Mouse (Mus musculus): ENCODE measurements at regions not wholly inside any gene's neighbourhood (a gene's known extent, or its start where the extent isn't known, plus 50 kb on each side); places are given as distances from the start of the nearest gene placed in this dataset.

DNA sequence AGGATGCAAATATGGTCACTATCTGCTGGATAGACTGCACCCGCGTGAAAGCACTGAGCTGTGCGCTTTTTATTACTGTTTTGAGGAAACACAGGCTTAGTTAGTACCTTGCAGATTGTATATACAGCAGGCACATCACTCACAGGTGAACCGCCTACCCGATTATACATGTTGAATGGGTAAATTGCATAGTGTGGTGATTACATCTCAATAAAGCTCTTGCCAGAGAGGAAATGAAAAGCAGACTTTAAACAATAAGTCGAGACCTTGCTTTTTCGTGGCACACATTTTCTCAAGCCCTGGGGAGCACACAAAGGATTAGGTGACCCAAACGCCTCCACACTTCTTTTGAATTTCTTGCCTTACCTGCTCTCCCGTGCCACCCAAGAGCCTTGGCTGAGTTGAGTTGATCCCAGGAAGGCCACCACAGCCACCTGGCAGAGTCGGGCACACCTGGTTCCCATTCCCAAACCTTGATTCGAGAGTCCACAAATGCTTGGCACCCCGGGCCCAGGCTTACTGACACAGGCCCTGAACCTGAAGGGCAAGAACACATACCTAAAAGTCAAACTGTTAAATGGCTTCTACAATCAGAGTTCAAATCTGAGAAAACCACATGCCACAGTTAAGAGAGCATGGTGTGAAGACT is 175.4 kb upstream of the Dapk1 start:
- no peak for DNase-seq (ENCODE audit: low read depth, low spot score)

DNA sequence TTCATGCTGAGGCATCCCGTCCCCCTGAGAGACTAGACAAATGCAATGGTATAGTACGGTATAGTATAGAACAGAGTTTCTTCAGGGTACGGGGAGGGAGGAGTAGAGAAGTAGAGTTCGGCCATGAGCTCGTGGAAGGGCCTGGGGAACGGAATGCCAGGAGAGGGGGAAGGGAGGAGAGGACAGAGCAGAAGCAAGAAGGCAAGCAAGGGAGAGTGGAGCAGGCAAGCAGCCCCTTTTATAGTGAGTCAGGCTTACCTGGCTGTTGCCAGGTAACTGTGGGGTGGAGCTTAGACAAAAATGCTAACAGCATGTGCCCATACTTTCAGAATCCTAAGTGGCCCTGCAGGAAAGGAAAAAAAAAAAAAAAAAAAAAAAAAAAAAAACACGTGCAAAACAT is 174.7 kb upstream of the Dapk1 start:
- DNase-seq (ENCODE audit: low read depth, low spot score), result no peak

DNA sequence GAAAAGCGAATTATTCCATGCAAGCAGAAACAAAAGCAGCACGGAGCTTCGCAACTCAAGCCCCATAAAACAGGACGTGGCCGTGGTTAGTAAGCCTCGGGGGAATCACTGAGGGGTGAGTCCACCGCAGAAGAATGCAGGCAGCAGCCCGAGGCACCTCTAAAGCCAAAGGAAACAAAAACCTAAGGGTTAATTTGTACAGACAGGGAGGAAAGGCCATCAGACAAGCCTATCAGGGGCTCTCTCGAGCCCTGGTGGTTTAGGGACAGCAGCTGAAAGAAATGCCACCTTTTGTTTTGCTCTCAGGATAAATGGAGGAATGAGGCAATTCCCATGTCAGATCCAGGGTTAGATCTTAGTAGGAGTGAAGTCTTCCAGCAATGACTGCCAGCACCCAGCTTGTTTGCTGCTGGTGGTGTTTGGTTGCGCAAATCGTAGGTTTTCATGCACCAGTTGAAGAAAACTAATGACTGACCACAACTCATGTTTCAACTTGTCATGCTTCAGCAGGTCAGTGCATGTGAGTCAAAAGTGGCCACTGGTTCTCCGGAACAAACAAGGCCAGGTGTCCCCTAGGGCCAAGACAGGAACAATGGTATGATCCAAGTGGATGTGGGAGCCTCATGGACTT is 173.9 kb upstream of the Dapk1 start:
- DNase-seq (ENCODE audit: low read depth, low spot score), result no peak

DNA sequence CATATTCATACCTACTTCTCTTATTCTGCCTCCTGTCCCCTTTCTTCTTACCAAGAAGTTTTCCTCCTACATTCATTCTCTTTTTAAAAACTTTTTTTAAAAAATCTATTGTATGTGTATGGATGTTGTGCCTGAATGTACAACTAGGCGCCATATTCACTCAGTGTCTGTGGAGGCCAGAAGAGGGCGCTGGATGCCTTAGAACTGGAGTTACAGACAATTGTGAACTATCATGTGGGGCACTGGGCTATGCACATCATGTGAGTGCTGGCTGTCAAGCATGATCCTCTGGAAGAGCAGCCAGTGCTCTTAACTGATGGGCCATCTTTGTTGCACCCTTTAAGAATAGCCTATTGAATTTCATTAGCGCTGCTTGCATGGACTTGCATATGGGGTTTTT is 172.6 kb upstream of the Dapk1 start:
- DNase-seq (ENCODE audit: low read depth, low spot score), result no peak

DNA sequence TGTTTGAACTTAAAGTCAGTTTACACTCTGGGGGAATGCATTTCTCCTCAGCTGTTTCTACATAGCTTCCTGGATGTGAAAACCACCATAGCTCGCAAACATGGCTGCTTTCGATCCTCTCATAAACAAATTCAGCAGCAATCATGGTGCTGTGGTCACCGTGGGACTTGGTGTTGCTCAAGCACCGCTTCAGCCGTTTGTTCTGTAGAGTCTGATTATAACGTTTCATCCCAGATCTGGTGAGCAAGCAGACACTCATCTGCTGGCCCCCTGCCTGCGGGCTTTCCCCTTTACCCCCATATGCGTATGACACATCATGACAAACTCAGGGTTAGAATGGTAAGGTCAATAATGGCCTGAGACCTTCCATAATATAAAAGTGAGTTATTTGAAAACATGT is 170.3 kb upstream of the Dapk1 start:
- no peak for DNase-seq (ENCODE audit: low read depth, low spot score)

DNA sequence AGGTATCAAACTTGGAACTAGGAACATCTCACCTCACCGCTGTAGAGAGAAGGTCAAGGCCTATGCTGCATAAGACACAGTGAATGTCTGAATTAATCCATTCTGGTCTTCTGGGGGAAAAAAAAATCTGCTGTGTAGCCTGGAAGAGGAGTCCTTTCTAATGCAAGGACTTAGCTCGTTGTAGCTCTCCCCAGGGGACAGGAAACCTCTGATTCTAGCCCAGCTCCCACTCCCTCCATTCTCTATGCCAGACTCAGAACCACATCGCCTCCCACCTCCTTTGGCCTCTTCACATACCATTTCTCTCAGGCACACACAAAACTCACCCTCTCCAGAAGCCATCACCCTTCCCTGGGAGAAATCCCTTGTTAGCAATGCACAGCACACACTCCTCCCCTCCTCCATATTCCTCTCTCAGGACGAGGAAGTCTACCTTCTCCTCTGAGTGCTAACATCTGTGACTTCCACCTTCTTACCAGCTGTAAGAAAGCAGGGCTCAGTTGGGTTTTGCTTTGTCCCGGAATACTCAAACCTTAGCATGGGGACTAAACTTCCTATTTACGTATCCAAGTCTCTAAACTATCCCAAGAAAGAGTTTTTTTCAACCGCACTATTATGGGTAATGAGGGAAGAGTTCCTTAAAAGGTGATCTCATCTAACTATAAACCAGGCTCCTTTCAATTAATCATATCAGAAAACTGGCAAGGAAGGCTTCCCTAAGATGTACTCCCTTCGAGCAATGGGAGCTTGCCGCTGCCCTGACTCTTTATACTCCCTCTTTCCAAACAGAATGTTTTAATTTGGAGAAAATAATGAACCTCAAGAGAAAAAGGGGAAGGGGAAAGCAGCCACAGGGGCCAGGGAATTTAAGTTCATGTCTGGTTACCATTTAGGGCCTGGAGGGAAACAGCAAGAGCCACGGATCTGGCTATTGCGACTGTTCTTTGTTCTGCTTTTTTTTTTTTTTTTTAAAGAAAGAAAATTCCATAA is 167.2 kb upstream of the Dapk1 start:
- DNase-seq (ENCODE audit: low read depth, low spot score), result no peak

DNA sequence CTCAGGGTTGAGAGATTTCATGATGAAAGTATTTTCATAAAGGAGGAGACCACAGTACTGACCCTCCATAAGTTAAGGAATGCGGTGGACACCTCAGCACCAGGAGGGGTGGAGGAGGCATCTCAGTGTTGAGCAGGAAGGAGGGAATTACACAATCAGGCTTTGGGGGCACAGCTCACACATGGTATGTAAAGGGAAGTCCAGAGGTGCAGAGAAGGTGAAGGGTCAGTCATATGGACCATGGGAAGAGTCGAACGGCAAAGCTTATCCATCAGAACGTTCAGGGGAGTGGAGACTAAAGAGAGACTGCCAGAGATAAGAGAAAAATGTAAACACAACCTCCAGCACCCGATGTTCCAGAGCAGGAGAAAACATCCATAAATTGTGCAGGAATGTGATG is 166.4 kb upstream of the Dapk1 start:
- DNase-seq (ENCODE audit: low read depth, low spot score), result no peak

DNA sequence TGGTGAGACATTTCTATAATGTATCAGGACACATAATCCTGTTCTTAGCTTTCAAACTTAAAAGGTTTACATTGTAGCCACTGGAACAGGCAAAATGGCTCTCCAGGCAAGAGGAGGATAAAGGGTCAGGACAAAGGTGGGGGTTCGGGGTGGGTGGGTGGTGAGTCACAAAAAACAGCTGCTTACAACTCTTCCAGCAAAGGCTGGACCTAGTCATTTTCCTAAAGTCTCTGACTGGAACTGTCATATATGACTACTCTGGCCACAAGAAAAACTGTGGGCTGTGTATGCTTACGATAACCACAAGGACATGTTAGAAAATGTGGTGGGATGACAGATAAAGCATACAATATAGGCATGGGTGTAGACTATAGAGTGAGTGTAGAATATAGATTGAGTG is 163.6 kb upstream of the Dapk1 start:
- no peak for DNase-seq (ENCODE audit: low read depth, low spot score)

DNA sequence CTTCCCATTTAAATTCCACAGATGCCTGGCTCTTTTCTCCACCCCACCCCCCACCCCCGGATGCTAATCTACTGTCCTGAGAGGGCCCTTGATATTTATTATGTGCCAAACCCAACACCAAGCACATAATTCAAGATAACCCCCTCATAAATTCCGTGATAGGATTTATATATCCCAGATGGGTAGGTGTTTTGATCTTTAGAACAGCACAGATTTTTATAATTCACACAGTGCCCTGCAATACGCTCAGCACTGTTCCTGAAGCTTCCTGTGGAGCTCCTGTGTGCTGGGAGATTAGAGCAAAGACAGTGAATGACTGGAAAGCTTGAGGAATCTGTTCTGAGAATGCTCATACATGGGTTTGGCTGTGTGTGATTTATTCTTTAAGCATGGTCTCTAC is 161.2 kb upstream of the Dapk1 start:
- DNase-seq (ENCODE audit: low read depth, low spot score), result no peak

DNA sequence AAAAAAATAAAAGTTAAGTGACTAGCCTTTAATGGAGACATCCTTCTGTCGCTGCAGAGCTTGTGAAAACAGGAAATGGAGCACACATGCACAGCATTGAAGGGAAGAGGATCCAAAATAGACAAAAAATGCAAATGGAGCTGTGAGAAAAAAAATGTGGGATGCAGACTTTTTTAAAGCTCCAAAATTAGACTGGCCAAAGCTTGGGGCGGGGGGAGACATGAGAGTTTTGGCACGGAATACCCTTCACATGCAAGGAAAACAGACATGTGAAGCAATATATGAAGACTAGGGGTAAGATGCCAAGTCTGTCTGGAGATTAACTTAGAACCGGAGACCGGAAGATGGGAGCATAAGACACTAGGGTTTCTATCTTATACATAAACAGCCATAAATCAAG is 156.6 kb upstream of the Dapk1 start:
- DNase-seq (ENCODE audit: low read depth, low spot score), result no peak

DNA sequence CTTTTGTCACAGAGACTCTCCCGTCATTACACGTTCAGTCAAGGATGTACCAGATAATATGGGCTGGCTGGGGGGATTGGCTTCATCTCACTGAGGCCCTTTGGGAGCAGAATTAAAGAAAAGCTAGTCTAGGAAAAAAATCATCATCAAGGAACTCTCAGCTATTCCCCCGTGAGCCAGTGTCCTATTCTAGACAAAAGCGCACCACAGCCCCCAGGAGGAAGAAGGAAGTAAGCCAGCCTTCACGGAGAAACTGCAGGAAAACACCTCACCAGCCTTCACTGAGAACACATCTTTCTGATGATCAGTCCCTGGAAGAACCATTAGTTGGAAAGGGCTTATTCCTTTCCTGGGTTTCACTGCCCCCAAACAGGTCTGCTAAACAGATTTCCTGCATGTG is 154.8 kb upstream of the Dapk1 start:
- DNase-seq (ENCODE audit: low read depth, low spot score), result no peak

DNA sequence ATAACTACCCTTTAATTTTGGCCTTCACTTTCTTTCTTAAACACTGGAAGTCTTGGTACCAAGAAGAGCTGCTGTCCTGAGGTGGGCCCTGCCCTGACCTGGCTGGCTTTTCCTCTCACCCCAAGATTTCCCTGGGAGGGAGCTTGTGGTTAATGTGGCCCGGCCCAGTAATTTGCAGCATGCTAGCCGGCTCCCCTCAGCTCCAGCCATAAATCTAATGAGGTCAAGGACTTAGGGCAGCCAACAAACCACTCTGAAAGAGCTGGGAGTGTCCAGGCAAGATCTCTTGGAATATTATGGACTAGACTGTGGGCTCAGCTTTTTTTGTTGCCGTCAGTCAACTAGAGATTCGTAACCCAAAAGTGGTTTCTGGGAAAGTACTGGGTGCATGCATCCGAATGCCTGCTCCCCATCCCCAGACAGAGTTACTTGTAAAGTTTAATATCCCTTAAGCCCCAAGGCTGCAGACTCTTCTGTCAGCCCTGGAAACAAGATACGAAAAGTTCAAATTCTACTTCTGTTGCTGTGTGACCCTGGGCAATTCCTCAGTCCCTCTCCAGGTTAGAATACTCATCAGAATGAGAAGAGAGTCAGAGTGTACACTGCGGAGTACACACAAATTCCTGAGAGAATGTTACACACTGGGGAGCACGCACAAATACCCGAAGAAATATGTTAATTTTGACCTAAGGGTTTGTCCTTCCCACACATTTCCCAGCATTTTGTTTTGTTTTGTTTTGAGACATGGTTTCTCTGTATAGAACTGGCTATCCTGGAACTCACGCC is 150.8 kb upstream of the Dapk1 start:
- no peak for DNase-seq (ENCODE audit: low read depth, low spot score)

DNA sequence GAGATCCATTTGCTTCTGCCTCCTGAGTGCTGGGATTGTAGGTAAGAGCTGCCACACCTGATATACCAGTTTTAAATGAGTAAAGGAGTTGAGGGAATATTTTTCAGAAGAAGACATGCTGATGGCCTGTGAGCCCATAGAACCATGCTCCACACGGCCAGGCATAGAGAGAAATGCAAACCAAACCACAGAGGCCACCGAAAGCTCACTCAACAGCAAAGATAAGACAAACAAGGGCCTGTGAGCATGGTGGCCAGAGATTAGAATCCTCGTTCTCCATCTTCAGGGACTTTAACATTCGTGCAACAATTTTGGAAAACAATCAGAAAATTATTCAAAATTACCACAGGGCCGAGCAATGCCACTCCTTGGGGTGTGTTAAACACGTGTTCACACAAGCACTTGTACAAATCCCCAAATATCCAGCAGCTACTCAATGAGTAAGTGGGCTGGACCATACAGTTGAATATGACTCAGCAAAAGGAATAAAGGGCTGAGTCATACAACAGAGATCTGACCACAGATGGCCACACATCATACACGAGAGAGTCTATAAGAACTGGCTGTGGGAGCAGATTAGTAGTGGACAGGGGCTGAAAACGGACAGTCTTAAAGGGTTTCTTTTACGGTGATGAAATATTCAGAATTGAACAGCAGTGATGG is 147.8 kb upstream of the Dapk1 start:
- DNase-seq (ENCODE audit: low read depth, low spot score), result no peak

DNA sequence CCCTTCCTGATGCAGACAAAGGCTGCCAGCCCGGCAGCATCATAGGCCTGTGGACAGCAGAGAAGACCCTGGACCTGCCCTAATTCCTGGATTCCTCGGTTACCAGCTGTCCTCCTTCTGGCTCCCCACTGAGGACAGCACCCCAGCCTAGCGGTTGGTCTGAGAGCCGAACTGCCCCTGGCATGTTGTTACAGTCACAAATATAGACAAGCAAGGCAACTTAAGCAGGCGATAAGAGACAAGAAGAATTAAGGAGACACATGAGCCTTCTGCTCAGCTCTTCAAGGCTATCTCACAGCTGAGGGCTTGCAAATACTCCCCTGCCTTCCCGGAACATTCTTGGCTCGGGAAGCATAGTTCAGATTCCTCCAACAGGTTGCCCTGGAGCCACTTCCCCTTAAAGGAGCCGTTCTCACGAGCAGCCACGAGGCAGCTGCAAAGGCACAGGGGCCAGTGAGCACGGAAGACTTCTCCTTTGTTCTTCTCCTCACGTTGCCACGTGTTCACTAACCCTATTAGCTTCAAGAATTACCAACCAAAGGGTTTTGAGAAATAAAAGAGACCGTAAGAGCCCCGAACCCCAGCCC is 146.6 kb upstream of the Dapk1 start:
- DNase-seq (ENCODE audit: low read depth, low spot score), result no peak

DNA sequence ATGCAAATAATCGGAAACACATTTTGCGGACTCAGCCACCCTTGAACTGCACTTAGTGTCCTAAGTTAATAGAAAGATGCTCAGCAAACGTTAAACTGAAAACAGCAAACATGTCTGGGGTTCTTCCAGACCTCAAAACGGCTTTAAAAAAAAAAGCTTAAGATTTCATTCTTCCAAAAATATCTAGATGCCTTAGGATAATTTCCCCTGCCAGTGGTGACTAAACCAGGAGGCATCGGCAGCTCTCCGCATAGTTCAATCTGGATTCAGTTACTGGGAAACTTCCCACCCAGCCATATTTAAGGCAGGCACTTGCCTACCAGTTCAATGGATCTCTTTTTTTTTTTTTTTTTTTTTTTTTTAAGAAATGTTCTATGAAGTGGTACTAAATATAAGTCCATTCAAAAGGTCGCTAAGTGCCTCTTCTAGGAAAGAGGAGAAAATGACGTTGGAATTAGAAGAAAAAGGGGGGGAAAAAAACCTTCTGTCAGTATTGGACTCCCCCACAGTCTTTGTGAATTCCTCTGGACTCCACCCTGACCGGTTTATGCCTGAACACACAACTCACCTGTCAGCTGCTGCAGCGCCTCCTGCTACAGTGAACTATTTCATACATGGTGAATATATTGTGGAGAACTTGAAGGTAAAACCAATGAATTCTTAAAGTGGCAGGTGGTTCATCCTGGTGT is 145.7 kb upstream of the Dapk1 start:
- peak; percentile 35 for DNase-seq (ENCODE audit: low read depth, low spot score)

DNA sequence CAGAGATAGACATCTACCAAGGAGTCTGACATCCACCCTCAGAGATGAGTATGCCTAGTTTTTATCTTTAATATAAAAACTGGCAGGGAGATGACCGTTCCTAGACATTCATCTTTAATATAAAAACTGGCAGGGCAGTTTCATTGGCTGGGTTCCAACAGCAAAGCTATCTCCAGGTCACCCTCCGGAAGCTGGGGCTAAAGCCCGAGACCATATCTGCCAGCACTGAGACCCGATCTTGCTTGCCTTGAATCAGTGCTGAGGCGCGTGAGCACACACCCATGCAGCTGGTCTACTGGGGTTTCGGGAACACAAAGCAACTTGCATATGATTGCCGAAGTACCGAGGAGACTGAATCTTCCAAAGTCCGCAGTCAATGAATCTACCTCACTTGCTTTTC is 144.5 kb upstream of the Dapk1 start:
- no peak for DNase-seq (ENCODE audit: low read depth, low spot score)

DNA sequence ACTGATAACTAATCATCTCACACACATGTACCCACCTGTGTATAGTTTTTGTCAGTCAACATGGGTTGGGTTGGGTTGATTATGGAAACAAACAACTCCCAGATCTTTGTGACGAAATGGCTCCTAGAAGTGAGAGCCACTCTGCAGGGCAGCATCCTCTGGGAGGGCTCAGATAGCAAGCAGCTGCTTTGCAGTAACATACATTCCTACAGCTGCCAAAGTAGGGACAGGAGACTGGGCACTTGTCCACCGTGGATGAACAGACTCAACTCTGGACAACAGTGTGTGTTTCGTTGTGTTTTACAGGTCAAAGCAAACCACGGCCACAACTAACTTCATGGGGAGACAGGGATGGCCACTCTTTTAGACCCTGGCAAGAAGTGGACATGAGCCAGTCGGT is 142.7 kb upstream of the Dapk1 start:
- no peak for DNase-seq (ENCODE audit: low read depth, low spot score)

DNA sequence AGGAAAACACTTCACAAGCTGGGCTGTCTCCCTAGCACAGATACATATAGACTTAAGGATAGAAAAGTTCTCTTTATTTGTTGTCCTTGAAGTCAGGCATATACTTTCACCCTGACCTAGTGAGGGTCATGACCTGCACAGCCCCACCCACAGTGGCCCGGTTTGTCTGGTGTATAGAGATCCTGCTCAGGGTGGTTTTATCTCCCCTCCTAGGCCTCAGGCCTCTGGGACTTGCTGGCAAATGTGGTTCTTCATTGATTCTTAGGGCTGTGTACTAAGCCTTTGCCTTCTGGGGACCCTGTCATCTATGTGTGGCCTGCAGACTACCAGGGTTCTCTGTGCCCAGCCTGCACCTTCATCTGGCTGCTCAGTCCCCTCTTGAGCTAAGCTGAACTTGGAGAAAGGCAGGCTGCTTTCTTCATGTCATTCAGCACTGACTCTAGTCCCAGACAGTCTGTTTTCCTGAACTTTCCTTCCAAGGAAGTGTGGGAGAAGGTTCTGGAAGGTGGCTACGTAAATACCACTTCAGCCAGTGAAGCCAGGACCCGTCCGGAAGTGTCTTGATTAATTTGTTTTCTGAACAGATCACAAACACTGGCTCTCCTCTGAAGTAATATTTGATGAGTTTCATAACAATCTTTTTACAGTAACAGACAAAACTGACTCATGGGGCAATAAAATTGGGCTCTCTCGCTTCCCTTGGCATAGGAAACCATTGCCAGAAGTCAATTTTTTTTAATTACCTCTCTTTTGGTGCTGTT is 135.0 kb upstream of the Dapk1 start:
- no peak for DNase-seq (ENCODE audit: low read depth, low spot score)

DNA sequence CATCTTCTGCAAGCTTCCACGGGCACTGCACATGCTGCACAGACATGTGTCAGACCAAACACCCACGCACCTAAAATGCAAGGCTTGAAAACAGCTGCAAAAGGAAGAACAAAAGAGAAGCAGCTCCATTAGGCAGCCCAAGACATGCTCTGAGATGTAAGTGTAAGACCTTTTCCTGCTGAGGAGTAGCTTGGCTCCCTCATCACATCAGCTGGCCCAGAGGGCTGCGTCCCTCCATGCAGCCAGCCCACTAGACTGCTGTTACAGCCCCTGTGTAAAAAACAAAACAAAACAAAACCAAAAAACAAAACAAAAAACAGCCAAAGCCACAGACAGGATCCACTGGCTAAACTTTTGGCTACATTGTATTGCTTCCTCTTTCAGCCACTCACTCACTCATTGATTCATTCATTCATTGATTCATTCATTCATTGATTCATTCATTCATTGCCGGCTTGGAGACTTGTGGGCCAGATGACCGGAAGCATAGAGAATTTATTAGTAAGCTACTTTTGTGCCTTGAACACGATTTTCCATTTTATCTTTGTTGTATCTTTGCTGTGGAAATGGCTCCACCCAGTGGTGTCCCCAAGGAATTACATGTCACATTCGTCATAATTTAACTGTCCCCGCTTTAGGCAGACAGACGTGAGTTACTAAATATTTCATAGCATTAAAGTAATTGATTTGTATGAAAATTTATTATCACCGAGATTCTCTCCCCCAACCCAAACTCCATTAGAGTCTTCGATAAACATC is 133.7 kb upstream of the Dapk1 start:
- DNase-seq (ENCODE audit: low read depth, low spot score), result peak; percentile 64
